Mouse (Mus musculus) embryo, embryonic 11.5 days (tissue): ENCODE data around the gene Cacnb2.

Experiments used
- DNase-seq: peaks from one replicate; pipeline ENCODE4 v3.0.0-alpha.2; 2012; ENCODE audit warnings: low read depth, low spot score

The Cacnb2 gene

GRCm38 (mm10) chr2:14602788-14603187, at the start of gene Cacnb2:
Cacnb2 (plus strand) TSS chr2:14603088.
- DNase-seq, result no peak

- no peak for DNase-seq
These were observed 34.9 kb upstream of the Cacnb2 start for GRCm38 (mm10) chr2:14568020-14568419.

- DNase-seq, result no peak
These were observed 31.6 kb upstream of the Cacnb2 start for GRCm38 (mm10) chr2:14571300-14571699.

- DNase-seq, result no peak
These were observed 13.3 kb upstream of the Cacnb2 start for GRCm38 (mm10) chr2:14589541-14589940.

- no peak for DNase-seq
These were observed 4.9 kb upstream of the Cacnb2 start for GRCm38 (mm10) chr2:14597909-14598563.

GRCm38 (mm10) chr2:14603784-14604781, 1.2 kb downstream of the Cacnb2 start:
- peak; percentile 40 for DNase-seq

GRCm38 (mm10) chr2:14604791-14605190, 1.9 kb downstream of the Cacnb2 start:
- no peak for DNase-seq

- DNase-seq, result no peak
These were observed 2.3 kb downstream of the Cacnb2 start for GRCm38 (mm10) chr2:14605207-14605606.

- DNase-seq, result no peak
These were observed 5.7 kb downstream of the Cacnb2 start for GRCm38 (mm10) chr2:14608606-14609005.

- no peak for DNase-seq
These were observed 9.8 kb downstream of the Cacnb2 start for GRCm38 (mm10) chr2:14612705-14613104.

GRCm38 (mm10) chr2:14616361-14616760, 13.5 kb downstream of the Cacnb2 start:
- DNase-seq, result no peak

- DNase-seq, result no peak
These were observed 17.4 kb downstream of the Cacnb2 start for GRCm38 (mm10) chr2:14620120-14620853.

- DNase-seq, result no peak
These were observed 18.0 kb downstream of the Cacnb2 start for GRCm38 (mm10) chr2:14620891-14621290.

GRCm38 (mm10) chr2:14623820-14624219, 20.9 kb downstream of the Cacnb2 start:
- no peak for DNase-seq

GRCm38 (mm10) chr2:14629814-14630492, 27.1 kb downstream of the Cacnb2 start:
- no peak for DNase-seq

- DNase-seq, result no peak
These were observed 28.7 kb downstream of the Cacnb2 start for GRCm38 (mm10) chr2:14631590-14631989.

GRCm38 (mm10) chr2:14633202-14633601, 30.3 kb downstream of the Cacnb2 start:
- DNase-seq, result no peak

- DNase-seq, result no peak
These were observed 36.4 kb downstream of the Cacnb2 start for GRCm38 (mm10) chr2:14639266-14639665.

GRCm38 (mm10) chr2:14639877-14640276, 37.0 kb downstream of the Cacnb2 start:
- DNase-seq, result no peak

GRCm38 (mm10) chr2:14641040-14641439, 38.2 kb downstream of the Cacnb2 start:
- no peak for DNase-seq

GRCm38 (mm10) chr2:14651268-14651667, 48.4 kb downstream of the Cacnb2 start:
- no peak for DNase-seq
